Mouse (Mus musculus) brown adipose tissue, adult 24 weeks (tissue): Measurements from ENCODE around the gene Apobec4. TPM values are rescaled to one million over a fixed set of nuclear protein-coding genes. Genes with fewer than 3 reads are reported as not detected.
"Not testable (repeated sequence)": the region's sequence is repeated elsewhere in the genome, so short reads cannot be mapped to it uniquely, and the experiment has no call there.

ENCODE experiments used
- H3K27ac ChIP-seq: fragments of 200-500 bp; replicated peaks from 2 replicates; pipeline ENCODE4 v1.5.1; 2012; ENCODE audit warnings: low read depth, mild to moderate bottlenecking, low read length
- H3K4me1 ChIP-seq: fragments of 200-500 bp; 2 replicates; pipeline ENCODE4 v1.6.1; 2012; ENCODE audit warnings: low read length, mixed read lengths; ENCODE audit not compliant: control insufficient read depth, insufficient read depth, insufficient read length
- H3K4me3 ChIP-seq: fragments of 200-500 bp; 2 replicates; pipeline ENCODE4 v1.5.1; 2012; ENCODE audit warnings: low read depth, mild to moderate bottlenecking, low read length, moderate library complexity; ENCODE audit not compliant: insufficient read depth
- polyA plus RNA-seq: library from polyadenylated mRNA; stranded (reverse); fragments of >200 nt; gene quantifications from 2 replicates; pipeline ENCODE4 v1.2.4, GENCODE M21; 2012; ENCODE audit not compliant: missing spikeins, insufficient read depth, insufficient read length

Apobec4 gene
- polyA plus RNA-seq, 1 experiment, result not detected

- H3K4me3 ChIP-seq, result no peak overlapping the region
- H3K27ac ChIP-seq, result no peak overlapping the region
- H3K4me1 ChIP-seq, result no peaks in the 10 kb centered on the region
These were observed 11.6 kb upstream of the Apobec4 start for GRCm38 (mm10) chr1:152738793-152739192.

DNA sequence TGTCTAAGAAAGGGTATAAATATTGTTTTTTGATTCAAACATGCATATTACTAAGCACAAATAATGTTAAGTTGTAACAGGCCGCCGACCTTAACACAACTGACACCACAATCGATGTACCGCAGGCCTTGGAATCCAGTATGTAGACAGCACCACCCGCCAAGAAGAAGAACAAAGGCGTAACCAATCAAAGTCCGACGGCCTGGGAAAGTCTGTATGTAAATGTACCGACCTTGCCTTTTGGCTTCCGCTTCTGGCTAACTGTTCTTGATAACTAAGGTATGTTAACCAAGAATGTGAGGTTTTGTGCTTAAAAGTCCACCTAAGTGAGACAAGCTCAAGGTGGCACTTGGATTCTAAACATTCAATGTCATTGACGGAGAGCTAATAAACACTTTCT lies 11.0 kb upstream of the Apobec4 start:
- Histone ChIP-seq H3K4me3 (no peak overlapping the region), H3K27ac (no peak overlapping the region), H3K4me1 (no peaks in the 10 kb centered on the region)

DNA sequence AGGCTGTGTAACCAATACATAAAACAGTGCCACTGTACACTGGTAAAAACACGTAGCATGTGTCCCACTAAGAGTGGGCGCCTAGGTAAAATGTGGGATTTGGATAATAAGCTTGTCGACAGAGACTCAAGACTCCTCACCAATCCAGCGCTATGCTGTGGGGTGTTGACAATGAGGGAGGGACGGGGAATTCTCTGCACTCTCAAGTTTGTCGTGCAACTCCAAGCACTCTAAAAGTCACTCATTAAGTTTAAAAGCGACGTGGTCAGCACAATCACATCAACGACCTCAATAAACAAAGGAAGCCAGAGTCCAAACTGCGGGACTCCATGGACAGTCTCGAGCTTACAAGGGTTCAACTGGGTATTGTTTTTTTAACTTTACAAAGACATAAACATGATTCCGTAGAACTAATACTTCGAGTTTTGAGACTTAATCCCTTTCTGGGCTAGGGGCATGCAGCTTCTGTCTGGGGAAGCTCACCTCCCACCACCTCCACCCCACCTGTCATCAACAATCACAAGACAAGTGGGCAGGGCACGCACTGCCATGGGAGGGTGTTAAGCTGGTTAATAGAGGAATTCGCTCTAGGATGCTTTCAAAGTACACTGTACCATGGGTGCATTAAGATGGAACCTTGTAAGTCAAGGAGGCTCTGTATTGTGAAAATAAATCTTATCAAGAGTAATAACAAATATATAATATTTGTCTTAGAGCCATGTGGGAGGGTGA lies 7.1 kb upstream of the Apobec4 start:
- no peak overlapping the region for H3K27ac ChIP-seq
- H3K4me3 ChIP-seq, result no peak overlapping the region
- H3K4me1 ChIP-seq, result no peaks in the 10 kb centered on the region

GRCm38 (mm10) chr1:152746426-152746825 lies 3.9 kb upstream of the Apobec4 start:
- no peak overlapping the region for H3K4me3 ChIP-seq
- H3K27ac ChIP-seq, result no peak overlapping the region
- no peaks in the 10 kb centered on the region for H3K4me1 ChIP-seq

DNA sequence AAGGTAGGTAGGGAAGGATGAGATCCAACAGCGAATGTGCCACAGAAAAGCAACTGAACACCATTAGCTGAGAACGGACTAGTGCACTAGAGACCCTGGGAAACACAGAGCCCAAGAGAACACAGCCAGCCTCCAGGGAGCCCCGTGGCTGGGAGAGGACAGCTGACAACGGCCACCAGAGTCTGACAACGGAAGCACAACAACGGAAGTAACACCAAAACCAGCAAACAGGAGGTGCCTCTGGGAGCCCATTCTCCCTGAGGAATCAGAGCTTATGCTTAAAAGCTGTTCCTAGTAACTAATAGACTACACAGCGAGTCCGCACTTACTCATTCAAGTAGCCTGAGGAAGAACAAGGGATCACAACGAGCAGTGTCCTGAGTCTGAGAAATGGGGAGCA lies 1.1 kb upstream of the Apobec4 start:
- peak overlapping the region; percentile 4; the same call in 1 of the 2 replicates for H3K27ac ChIP-seq
- H3K4me3 ChIP-seq, result no peak overlapping the region
- no peaks in the 10 kb centered on the region for H3K4me1 ChIP-seq

- no peak overlapping the region for H3K27ac ChIP-seq
- no peaks in the 10 kb centered on the region for H3K4me1 ChIP-seq
- H3K4me3 ChIP-seq, result no peak overlapping the region
These were observed 11.4 kb downstream of the Apobec4 start for GRCm38 (mm10) chr1:152761791-152762190.

GRCm38 (mm10) chr1:152766032-152766772 lies 15.9 kb downstream of the Apobec4 start, which contains the start of the genes Rgl1 and Arpc5:
Rgl1 (minus strand) TSS chr1:152766351.
Arpc5 (plus strand) TSS chr1:152766542.
- Histone ChIP-seq H3K27ac (peak within 1 kb of the TSS; percentile 85), H3K4me1 (no peaks in the 10 kb centered on the region), H3K4me3 (peak within 1 kb of the TSS; percentile 98)

GRCm38 (mm10) chr1:152766804-152767748 lies 16.7 kb downstream of the Apobec4 start:
- Histone ChIP-seq H3K27ac (peak overlapping the region; percentile 85), H3K4me1 (no peaks in the 10 kb centered on the region), H3K4me3 (peak overlapping the region; percentile 98)

- no peaks in the 10 kb centered on the region for H3K4me1 ChIP-seq
- H3K27ac ChIP-seq, result no peak overlapping the region
- H3K4me3 ChIP-seq, result no peak overlapping the region; the same call in 1 of the 2 replicates
These were observed 17.6 kb downstream of the Apobec4 start for GRCm38 (mm10) chr1:152767749-152768488.

GRCm38 (mm10) chr1:152771016-152771415 lies 20.7 kb downstream of the Apobec4 start:
- no peak overlapping the region for H3K4me3 ChIP-seq
- no peaks in the 10 kb centered on the region for H3K4me1 ChIP-seq
- H3K27ac ChIP-seq, result no peak overlapping the region

DNA sequence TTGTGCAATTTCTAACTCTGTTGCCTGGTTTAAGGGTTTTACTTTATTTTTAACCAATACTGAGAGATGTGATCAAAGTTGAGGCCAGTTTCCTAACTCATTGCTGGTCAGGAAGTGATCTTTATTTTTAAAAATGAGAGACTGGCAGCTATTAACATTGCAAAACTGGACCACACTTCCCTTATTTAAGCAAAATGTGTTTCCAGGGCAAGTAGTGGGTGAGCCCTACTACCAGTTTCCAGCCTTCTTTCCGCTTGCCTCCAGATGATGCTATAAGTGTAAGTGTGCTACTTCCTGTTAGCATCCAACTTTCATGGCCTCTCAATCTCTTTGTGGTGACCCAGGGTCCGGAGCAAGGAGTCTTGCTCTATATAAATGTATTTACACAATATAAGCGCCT lies 24.2 kb downstream of the Apobec4 start:
- H3K4me1 ChIP-seq, H3K27ac ChIP-seq, H3K4me3 ChIP-seq: not testable (repeated sequence)

DNA sequence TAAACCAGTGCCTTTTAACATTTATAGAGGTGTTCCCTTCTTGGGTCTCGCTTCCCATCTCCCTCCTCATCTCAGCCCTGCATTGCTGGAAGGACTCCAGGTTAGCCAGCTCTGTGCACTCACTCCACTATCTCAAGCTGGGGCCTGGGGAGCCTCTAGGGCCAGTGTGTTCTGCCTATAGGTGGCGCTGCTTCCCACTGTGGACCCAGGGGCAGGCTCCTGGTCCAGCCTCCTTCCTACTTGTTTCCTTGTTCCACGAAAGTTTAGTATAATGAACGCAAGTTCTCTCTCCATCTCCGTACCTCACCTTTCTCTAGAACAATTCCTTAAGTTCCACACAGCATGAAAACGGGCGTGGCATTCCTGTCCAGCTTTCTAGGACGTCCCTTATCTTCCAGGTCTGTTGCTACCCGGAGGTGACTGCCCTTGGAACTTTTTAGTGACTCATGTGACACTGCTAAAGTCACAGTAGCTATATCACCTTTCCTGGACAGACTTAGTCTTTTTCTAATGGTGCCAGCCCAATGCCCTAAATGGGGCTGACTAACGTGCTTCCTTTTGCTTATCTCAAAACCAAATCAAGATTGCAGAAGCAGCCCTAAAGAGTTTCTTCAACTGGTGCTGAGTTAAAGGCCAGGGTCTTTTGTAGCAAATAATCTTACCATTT lies 28.9 kb downstream of the Apobec4 start:
- no peaks in the 10 kb centered on the region for H3K4me1 ChIP-seq
- no peak overlapping the region for H3K27ac ChIP-seq
- no peak overlapping the region for H3K4me3 ChIP-seq

- Histone ChIP-seq H3K4me1 (no peaks in the 10 kb centered on the region), H3K4me3 (no peak overlapping the region), H3K27ac (no peak overlapping the region)
These were observed 34.3 kb downstream of the Apobec4 start for GRCm38 (mm10) chr1:152784620-152785019.

DNA sequence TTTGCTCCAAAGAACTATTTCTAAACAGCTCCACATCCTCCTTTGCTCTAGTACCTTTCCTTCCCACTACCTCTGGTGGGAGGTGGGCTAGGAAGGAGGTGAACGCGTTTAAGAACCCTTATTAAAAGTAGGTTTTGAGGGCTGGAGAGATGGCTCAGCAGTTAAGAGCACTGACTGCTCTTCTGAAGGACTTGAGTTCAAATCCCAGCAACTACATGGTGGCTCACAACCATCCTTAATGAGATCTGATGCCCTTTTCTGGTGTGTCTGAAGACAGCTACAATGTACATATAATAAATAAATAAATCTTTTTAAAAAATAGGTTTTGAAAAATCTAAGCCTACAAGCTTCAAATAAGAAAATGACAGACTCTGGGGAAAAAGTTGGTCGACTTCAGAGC lies 35.1 kb downstream of the Apobec4 start:
- not testable (repeated sequence) for H3K4me3 ChIP-seq, H3K27ac ChIP-seq, H3K4me1 ChIP-seq
